Comparison of ENCODE assay signal across 14 mouse cellular contexts in the genomic region with DNA sequence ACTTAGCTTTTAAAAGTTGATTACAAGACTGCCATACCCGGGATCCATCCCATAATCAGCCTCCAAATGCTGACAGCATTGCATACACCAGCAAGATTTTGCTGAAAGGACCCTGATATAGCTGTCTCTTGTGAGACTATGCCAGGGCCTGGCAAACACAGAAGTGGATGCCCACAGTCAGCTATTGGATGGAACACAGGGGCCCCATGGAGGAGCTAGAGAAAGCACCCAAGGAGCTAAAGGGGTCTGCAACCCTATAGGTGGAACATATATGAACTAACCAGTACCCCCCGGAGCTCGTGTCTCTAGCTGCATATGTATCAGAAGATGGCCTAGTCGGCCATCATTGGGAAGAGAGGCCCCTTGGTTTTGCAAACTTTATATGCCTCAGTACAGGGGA. TPM values are rescaled to one million over a fixed set of nuclear protein-coding genes. Genes with fewer than 3 reads are reported as not detected.
"Had no signal": no experiment of that assay in that cellular context is flagged by ENCODE, and none has a peak within 500 bp of the region (broad histone marks: within the 10 kb centered on the region; RNA-seq: fewer than 3 reads in every experiment).

No protein-coding gene starts in this region.

RNA-seq across cellular contexts. Expression of a gene that starts 40.0 kb away (rescaled TPM):
- total RNA-seq: neutrophil, adult 5-6 weeks had no signal
- polyA plus RNA-seq: neural tube, embryonic 13.5 days; neural tube, embryonic 14.5 days; neural tube, embryonic 15.5 days; small intestine, adult 2 months; spleen, adult 2 months; stomach, embryonic 14.5 days; stomach, embryonic 15.5 days; stomach, embryonic 16.5 days; stomach, postnatal 0 days; testis, adult 2 months; thymus, adult 2 months; thymus, postnatal 0 days; urinary bladder, adult 2 months had no signal
